Mouse (Mus musculus): Measurements from ENCODE around the gene Trpv2. TPM values are rescaled to one million over a fixed set of nuclear protein-coding genes. Genes with fewer than 3 reads are reported as not detected.

The Trpv2 gene
- polyA plus RNA-seq, 1 experiment from 2014 or later: 4.2 TPM

DNA sequence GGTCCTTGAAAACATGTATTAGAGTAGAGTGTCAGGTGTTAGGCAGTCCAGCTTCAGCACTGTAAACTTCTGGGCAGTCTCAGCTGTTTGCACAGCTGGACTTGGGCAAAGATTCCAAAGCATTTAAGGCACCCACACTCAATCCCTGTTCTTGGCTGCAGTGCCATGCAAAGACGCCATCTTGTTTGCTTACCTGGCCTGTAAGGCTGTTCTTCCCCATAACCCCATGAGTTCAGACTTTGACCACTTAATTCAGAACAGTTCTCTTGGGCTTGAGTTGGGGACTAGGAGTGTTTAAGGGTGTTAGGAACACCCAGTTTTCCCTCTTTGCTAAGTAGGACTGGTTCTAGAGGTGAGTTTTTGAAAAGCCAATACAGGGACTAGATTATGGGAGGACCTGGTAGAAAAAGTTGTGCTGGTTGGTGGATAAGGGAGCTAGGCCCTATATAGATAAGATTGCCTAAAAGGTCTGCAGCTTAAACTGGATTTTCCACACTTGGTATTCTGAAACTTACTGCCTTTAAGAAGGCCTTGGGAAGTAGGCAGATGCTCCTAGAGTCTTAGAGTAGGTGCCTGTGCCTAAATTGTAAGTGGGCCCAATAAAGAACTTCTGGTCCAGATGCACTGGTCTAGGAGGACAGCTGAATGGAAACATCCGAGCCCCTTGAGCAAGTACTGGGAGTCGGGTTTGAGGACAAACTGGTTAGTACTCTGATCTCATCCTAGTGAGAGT, 30.8 kb downstream of the Trpv2 start:
- Histone ChIP-seq H3K27ac (no peak overlapping the region), H3K9ac (0 out of 2 replicates have a peak overlapping the region, but pooled peaks have one; percentile 2), H3K4me2 (peak overlapping the region; percentile 8; the same call in 1 of the 2 replicates), H3K4me3 (peak overlapping the region; percentile 87; the same call in 1 of the 2 replicates), H3K27me3 (no peaks in the 10 kb centered on the region), H3K9me3 (replicated peaks) (no peaks in the 10 kb centered on the region), H3K36me3 (peaks cover 37% of the 10 kb centered on the region), H3K4me1 (replicated peaks) (peaks cover 38% of the 10 kb centered on the region)
- WGBS: 34% methylated on average over 3 of the region's 3 CpGs
- no peak for ATAC-seq (replicated peaks; ENCODE audit: insufficient number of reproducible peaks, insufficient read depth, low FRiP score, low read depth)

DNA sequence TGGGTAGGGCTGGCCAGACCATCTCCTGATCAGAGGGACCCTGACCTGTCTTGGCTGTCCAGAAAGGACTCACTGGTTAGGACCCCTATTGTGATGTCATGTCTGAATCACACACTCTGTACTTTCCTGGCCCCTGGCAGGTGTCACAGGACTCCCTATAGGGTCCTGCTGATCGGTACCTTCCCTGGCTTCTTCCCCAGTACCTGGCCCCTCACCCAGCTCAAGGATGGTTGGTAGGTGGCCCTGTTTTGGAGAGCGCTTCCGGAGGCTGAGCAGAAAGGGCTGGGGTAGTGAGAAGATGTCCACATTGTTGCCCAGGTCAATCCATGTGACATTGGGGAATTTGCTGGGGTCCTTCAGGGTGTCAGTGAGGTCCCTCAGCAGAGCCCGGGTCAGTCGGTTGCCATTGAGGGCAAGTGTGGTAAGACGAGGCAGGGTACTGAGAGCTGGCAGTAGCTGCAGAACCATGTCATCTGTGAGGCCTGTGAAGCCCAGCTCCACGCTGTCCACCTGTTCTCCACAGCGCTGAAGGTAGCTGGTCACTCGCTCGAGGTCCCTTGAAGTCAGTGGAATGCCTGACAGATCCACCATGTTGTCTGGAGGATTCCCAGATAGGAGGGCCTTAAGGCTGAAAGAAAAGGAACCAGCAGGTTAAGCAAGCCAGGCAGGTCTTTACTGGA, 31.5 kb downstream of the Trpv2 start:
- no peak overlapping the region; the same call in 1 of the 2 replicates for H3K4me3 ChIP-seq
- H3K36me3 ChIP-seq: peaks cover 44% of the 10 kb centered on the region
- H3K9me3 ChIP-seq (replicated peaks): no peaks in the 10 kb centered on the region
- no peak overlapping the region for H3K9ac ChIP-seq
- peak overlapping the region; percentile 8; the same call in 1 of the 2 replicates for H3K27ac ChIP-seq
- WGBS: 48% methylated on average over 10 of the region's 10 CpGs
- ATAC-seq (replicated peaks; ENCODE audit: insufficient number of reproducible peaks, insufficient read depth, low FRiP score, low read depth): no peak
- H3K4me2 ChIP-seq: 0 out of 2 replicates have a peak overlapping the region, but pooled peaks have one; percentile 8
- H3K4me1 ChIP-seq (replicated peaks): peaks cover 38% of the 10 kb centered on the region
- no peaks in the 10 kb centered on the region for H3K27me3 ChIP-seq

DNA sequence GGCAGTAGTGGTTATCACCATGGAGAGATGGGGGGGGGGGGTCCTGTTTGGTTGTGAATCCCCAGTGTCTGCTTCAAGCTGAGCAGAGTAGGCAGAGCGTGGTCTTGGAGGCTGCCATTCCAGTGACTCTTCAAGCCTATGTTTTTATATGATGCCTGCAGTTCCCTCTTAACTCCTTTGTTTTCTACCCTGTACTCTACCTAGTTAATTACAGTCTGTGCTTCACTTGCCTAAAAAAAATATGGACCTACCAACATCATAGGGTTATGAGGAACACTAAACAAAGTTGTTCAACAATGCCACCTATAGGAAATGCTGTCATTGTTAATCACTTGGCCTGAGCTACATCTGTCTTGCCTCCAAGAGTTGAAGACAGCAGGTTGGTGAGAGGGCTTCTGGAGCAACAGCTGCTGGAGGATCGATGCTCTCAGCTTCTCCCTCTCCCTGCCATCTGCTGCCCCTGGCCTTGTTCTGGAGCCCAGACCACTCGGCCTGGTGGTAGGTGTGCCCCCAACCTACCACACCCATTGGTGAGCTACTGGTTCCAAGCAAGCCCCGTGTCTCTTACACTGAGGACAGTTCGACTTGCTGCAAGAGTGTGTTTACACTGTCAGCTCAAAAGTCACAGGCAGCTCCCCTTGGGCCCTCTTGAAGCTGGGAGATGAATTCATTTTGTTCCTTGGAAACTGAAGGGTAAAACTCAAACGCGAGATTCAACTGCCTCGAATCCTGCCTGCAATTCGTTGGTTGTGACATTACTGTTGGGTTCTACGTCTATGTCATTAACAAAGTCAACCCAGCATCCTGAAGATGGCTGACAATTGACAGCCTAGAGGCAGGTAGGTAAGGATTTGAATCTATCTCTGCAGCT, 32.2 kb downstream of the Trpv2 start:
- Histone ChIP-seq H3K9ac (no peak overlapping the region), H3K4me2 (no peak overlapping the region), H3K27ac (0 out of 2 replicates have a peak overlapping the region, but pooled peaks have one; percentile 24), H3K36me3 (peaks cover 45% of the 10 kb centered on the region), H3K27me3 (no peaks in the 10 kb centered on the region), H3K9me3 (replicated peaks) (no peaks in the 10 kb centered on the region), H3K4me3 (no peak overlapping the region), H3K4me1 (replicated peaks) (peaks cover 38% of the 10 kb centered on the region)
- WGBS: 60% methylated on average over 10 of the region's 10 CpGs
- no peak for ATAC-seq (replicated peaks; ENCODE audit: insufficient number of reproducible peaks, insufficient read depth, low FRiP score, low read depth)

DNA sequence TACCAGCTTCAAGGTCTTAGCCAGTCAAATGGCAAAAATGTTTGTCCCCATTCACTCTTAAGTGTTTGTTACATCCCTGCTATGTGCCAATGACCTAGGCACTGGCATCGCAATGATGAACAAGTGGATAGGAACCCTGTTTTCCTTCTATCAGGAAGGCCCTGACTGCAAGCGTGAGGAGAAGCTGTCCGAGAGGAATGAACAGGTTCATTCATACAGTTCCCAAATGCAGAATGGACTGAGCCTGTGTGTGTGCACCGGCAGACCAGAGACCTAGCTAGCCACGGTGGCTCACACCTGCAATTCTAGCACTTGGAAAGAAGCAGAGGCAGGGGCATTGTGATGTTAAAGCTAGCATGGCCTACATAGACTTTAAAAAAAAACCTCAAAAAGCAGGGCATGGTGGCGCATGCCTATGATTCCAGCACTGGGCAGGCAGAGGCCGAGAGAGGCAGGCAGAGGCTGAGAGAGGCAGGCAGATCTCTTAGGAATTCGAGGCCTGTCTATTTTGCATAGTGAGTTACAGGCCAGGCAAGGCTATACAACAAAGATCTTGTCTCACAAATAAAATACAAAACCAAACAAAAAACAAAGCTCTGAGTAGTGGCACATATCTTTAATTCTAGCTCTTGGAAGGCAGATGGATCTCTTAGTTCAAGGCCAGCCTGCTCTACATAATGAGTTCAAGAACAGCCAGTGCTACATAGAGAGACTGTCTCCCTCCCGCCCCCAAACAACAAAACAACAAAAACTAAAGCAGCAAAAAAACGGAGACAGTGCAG, 33.1 kb downstream of the Trpv2 start:
- H3K27me3 ChIP-seq: no peaks in the 10 kb centered on the region
- peaks cover 45% of the 10 kb centered on the region for H3K36me3 ChIP-seq
- H3K4me3 ChIP-seq: no peak overlapping the region
- no peak overlapping the region for H3K4me2 ChIP-seq
- no peak for ATAC-seq (replicated peaks; ENCODE audit: insufficient number of reproducible peaks, insufficient read depth, low FRiP score, low read depth)
- 58% methylated on average over 10 of the region's 10 CpGs for WGBS
- H3K9ac ChIP-seq: no peak overlapping the region
- H3K27ac ChIP-seq: peak overlapping the region; percentile 11; the same call in 1 of the 2 replicates
- H3K4me1 ChIP-seq (replicated peaks): peaks cover 33% of the 10 kb centered on the region
- H3K9me3 ChIP-seq (replicated peaks): no peaks in the 10 kb centered on the region

DNA sequence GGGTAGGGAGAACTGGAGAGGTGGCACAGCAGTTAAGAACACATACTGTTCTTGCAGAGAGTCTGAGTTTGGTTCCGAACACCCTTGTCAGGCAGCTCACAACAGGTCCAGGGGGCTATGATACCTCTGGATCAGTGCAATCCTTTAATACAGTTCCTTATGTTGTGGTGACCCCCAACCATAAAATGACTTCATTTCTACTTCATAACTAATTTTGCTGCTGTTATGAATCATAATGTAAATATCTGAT, 33.6 kb downstream of the Trpv2 start:
- no peak overlapping the region for H3K27ac ChIP-seq
- H3K36me3 ChIP-seq: peaks cover 45% of the 10 kb centered on the region
- H3K27me3 ChIP-seq: no peaks in the 10 kb centered on the region
- H3K4me3 ChIP-seq: no peak overlapping the region
- ATAC-seq (replicated peaks; ENCODE audit: insufficient number of reproducible peaks, insufficient read depth, low FRiP score, low read depth): no peak
- no peak overlapping the region for H3K4me2 ChIP-seq
- H3K9ac ChIP-seq: no peak overlapping the region
- WGBS: 91% methylated on average over 1 of the region's 1 CpGs
- H3K4me1 ChIP-seq (replicated peaks): peaks cover 33% of the 10 kb centered on the region
- H3K9me3 ChIP-seq (replicated peaks): no peaks in the 10 kb centered on the region

DNA sequence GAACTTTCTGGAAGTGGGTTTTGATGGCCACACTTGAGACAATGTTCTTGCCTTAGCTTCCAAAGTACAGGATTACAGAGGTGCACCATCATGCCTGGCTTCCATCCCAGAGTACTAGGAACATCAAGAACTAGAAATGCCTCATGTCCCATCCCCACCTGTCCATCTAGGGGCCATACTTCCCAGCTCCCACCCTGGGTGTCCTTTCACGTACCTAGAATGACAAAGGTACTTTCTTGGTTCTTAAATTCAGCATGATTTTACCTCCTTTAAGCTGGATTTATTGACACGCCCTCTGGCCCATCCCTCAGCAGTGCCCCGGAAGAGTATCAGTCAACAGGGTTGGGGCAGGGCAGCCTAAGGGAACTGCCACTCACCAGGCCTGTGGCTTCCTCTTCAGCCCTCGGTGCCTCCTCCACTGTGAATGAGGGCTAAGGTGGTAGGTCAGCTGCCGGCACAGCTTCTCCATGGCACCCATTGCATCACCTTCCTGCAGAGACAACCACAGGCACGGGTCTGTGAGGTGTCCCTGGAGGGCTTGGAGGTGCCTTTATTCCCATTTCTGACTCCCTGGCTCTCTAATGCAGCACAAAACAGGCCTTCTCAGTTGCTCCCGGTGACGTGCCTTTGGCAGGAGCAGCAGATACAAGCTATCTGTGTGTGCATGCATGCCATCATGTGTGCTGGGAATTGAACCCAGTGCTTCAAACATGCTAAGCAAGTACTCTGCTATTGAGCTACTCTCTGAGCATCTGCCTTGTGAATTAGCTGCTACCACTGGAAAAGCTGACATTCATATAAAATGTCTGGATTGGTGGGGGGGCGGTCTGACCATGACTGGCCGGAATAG, 34.8 kb downstream of the Trpv2 start:
- ATAC-seq (replicated peaks; ENCODE audit: insufficient number of reproducible peaks, insufficient read depth, low FRiP score, low read depth): no peak
- H3K27ac ChIP-seq: no peak overlapping the region
- no peaks in the 10 kb centered on the region for H3K27me3 ChIP-seq
- H3K9ac ChIP-seq: no peak overlapping the region
- peaks cover 41% of the 10 kb centered on the region for H3K36me3 ChIP-seq
- WGBS: 72% methylated on average over 10 of the region's 10 CpGs
- H3K4me1 ChIP-seq (replicated peaks): peaks cover 37% of the 10 kb centered on the region
- H3K9me3 ChIP-seq (replicated peaks): no peaks in the 10 kb centered on the region
- H3K4me2 ChIP-seq: no peak overlapping the region
- H3K4me3 ChIP-seq: no peak overlapping the region

DNA sequence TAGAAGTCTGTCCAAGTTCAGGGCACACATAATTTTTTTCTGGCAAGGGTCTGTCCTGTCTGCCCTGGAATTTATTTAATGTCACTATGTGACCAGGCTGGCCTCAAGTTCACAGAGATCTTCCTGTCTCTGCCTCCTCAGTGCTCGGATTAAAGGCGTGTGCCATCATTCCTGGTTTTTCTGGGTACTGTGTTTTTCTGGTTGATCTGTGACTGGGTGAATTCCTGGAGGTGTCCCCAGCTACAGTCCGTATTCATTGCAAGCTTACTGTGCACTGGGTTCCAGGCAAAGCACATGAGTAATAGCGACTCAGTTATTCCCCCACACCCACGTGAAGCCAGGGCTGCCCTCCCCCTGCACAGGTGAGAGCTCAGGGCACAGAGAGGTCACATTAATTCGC, 36.0 kb downstream of the Trpv2 start:
- Histone ChIP-seq H3K9ac (no peak overlapping the region), H3K4me2 (no peak overlapping the region), H3K27ac (no peak overlapping the region), H3K27me3 (no peaks in the 10 kb centered on the region), H3K9me3 (replicated peaks) (no peaks in the 10 kb centered on the region), H3K4me3 (no peak overlapping the region), H3K4me1 (replicated peaks) (peaks cover 32% of the 10 kb centered on the region), H3K36me3 (peaks cover 29% of the 10 kb centered on the region)
- ATAC-seq (replicated peaks; ENCODE audit: insufficient number of reproducible peaks, insufficient read depth, low FRiP score, low read depth): no peak
- 81% methylated on average over 6 of the region's 6 CpGs for WGBS

DNA sequence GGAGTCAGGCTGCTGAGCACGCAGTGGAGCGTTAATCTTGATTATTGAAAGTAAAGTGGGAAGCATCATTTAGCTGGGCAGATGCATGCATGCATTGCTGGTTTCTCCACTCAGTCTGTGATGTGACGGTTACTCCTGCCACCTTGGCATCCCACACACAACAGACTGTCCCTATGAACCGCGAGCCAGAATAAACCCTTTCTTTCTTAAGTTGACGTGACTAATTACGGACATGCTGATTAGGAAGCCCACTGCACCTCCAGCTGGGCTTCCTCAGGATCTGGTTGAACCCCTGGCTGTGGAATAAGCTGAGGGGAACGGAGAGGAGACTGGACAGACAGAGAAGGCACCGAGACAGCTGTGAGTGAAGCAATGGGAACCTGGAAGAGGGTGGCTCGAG, 38.3 kb downstream of the Trpv2 start:
- ATAC-seq (replicated peaks; ENCODE audit: insufficient number of reproducible peaks, insufficient read depth, low FRiP score, low read depth): no peak
- no peak overlapping the region for H3K27ac ChIP-seq
- H3K4me3 ChIP-seq: no peak overlapping the region
- no peaks in the 10 kb centered on the region for H3K9me3 ChIP-seq (replicated peaks)
- H3K9ac ChIP-seq: no peak overlapping the region
- no peaks in the 10 kb centered on the region for H3K27me3 ChIP-seq
- peaks cover 14% of the 10 kb centered on the region for H3K4me1 ChIP-seq (replicated peaks)
- 78% methylated on average over 10 of the region's 10 CpGs for WGBS
- no peak overlapping the region for H3K4me2 ChIP-seq
- H3K36me3 ChIP-seq: peaks cover 14% of the 10 kb centered on the region

DNA sequence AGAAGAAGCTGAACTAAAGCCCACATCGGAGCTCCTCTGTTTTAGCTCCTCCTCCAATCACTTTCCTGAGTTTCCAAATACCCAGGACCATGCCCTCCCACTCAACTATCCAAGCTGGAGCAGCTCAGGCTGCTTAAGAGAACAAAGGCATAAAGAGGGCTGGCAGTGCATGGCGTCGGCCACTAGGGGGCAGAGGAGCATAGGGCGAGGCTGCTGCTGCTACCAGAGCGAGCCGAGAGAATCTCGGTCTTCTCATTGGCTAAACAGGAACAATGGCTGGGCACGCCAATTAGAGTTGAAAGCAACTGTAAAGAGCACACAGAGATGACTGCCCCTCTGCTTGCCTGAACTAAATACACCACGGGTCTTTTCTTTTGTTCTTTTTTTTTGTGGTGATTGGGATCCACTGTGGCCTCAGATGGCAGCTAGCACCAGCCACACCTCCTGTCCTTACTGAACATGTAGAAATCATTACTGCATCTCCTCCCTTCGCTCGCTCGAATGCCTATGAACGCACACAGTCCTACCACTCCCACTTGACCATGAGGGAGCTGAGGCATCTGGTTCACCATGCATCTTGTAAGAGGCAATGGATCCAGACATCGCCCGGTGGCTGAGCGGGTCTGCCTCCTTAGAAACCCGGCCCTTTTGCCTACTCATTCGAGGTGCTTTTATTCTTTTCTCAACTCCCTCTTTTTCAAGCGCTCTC, 39.5 kb downstream of the Trpv2 start:
- Histone ChIP-seq H3K36me3 (peaks cover 24% of the 10 kb centered on the region), H3K27me3 (no peaks in the 10 kb centered on the region), H3K9me3 (replicated peaks) (no peaks in the 10 kb centered on the region), H3K4me1 (replicated peaks) (peaks cover 14% of the 10 kb centered on the region), H3K4me2 (peak overlapping the region; percentile 55), H3K4me3 (peak overlapping the region; percentile 29), H3K9ac (peak overlapping the region; percentile 38; the same call in 1 of the 2 replicates), H3K27ac (peak overlapping the region; percentile 72)
- ATAC-seq (replicated peaks; ENCODE audit: insufficient number of reproducible peaks, insufficient read depth, low FRiP score, low read depth): peak; percentile 86
- 18% methylated on average over 19 of the region's 19 CpGs for WGBS
